Mouse (Mus musculus): ENCODE results near the gene Dpep1.

Gene Dpep1

DNA sequence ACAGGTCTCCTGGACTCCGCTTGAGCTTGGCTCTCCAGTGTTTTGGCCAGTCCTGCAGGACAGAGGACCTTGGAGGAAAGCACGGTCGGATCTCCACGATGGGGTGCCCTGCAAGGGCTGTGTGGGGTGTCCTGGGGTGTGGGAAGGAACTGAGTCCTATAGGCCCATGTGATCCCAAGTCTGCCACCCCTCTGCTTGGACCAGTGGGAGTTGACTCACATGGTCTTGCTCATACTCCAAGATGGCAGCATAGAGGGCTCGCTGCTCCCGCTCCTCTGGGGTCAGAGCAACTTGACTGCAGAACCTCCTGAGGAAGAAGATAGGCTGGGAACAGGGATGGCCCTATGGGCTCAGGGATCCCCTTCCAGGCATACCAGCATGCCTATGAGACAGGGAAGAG is 61.7 kb downstream of the Dpep1 start:
- no peak for DNase-seq (ENCODE audit: low read depth, low spot score)

DNA sequence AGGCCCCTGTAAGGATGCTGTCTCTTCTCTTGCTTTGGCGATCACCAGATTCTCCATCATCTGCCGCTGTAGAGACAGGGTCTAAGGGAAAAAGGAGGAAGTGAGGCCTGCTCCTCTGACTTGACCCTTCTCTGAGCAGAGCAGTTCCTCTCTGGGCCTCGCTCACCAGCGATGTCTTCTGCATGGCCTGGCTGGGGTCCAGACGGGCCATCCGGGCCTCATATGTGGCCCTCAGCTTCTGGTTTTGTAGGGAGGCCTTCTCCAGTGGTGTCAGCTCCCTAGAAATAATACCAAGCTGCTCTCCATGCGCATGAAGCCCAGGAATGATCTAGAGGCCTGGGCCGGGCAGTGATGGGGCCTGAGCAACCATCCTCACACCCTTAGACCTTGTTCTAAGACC is 62.6 kb downstream of the Dpep1 start:
- DNase-seq (ENCODE audit: low read depth, low spot score): no peak

DNA sequence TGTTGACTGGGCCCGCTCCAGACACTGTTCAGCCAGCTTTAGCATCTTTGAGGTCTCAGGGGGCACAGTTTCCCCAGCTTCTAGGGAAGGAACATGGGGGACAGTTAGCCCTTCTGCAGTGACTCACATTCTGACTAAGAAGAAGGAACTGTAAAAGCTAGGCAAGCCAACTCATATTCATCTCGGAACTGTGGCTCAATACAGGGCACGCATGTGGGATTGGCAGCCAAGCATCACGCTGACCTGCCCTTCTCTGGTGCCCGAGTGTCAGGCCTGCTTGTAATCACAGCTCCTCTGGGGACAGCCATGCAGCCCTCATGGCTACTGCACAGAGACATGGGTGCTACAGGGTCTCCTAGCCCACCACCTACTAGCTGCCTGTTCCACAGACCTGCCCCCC is 64.9 kb downstream of the Dpep1 start:
- no peak for DNase-seq (ENCODE audit: low read depth, low spot score)
